Mouse (Mus musculus) MEL-GATA-1-ER (cell line): Measurements from ENCODE around the gene Zfp981.
"Not testable (repeated sequence)": the region's sequence is repeated elsewhere in the genome, so short reads cannot be mapped to it uniquely, and the experiment has no call there.

Source experiments
- DNase-seq: peaks from one replicate; pipeline ENCODE4 v3.0.0-alpha.2; 2012; ENCODE audit warnings: low read depth; ENCODE audit errors: extremely low read depth

Zfp981 gene

GRCm38 (mm10) chr4:146485183-146485939, 16.5 kb upstream of the Zfp981 start:
- DNase-seq = not testable (repeated sequence)

DNA sequence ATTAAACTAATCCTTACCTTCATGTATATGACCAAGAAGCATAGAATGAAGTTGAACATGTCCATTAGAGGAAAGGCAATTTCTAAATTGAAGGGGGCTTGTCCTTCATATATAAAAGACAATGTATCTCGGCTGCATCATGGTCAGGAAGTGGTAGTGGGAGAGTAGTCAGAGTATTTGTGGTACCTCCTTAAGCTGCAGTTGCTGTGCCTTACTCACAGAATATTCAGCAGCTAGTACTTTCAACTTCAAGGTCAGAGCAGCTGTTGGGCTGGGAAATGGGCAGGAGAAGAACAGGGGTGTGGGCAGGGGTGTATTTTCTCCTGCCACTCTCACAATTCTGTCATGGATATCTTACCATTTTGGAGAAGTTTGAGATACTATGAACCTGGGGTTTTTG, 15.1 kb upstream of the Zfp981 start:
- DNase-seq = not testable (repeated sequence)

- DNase-seq = not testable (repeated sequence)
Measured at GRCm38 (mm10) chr4:146489196-146489595, 12.6 kb upstream of the Zfp981 start.

DNA sequence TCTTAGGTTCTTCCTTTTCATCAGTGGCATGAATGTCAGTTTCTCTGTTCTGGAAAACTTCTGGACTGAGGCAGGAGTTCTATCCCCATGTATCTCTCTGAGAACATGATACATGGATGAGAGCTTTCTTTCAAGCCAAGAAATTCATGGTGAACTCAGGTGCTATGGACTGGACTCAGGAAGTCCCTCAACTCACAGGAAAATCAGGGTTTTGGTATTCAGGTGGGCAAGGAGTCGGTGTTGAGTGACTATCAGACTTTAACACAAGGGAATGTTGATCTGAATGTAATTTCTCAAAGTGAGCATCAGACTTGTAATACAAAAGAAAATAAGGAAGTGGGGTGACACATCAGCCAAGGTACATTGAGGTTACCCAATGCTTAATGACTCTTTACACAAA, 9.8 kb upstream of the Zfp981 start:
- not testable (repeated sequence) for DNase-seq

DNA sequence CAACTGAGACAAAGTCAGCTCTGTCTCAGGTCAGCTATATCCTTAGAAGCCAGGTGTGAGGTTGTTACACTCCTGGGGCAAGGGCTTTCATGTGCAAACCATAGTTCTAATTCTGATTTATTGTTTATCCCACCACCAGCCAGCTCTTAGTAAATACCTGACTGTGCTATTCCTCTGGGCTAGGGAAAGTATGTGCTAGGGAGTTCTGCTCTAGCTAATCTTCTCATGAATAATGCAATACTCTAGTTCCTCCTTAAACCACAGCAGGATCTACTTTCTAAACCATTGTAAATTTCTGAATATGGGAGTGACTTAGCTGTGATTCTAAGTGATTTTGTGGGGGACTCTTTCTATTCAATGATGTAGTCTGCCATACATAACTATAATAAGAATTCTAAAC, 9.4 kb upstream of the Zfp981 start:
- no peak for DNase-seq

GRCm38 (mm10) chr4:146492851-146493250, 9.0 kb upstream of the Zfp981 start:
- no peak for DNase-seq

DNA sequence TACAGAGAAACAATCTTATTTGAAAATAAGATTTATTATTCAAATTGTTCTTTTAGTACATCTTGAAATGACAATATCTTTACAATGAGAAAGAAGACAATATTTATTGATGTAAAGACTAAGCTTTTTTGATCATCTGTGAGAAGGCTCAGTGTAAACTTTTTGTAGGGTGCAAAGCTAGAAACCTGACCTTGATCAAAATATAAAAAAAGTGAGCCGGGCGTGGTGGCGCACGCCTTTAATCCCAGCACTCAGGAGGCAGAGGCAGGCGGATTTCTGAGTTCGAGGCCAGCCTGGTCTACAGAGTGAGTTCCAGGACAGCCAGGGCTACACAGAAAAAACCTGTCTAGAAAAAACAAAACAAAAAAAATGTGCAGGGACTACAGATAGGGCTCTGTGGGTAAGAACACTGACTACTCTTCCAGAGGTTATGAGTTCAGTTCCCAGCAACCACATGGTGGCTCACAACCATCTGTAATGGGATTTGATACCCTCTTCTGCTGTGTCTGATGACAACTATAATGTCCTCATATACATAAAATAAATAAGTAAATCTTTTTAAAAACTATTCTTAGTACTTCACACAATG, 8.4 kb upstream of the Zfp981 start:
- DNase-seq = not testable (repeated sequence)

DNA sequence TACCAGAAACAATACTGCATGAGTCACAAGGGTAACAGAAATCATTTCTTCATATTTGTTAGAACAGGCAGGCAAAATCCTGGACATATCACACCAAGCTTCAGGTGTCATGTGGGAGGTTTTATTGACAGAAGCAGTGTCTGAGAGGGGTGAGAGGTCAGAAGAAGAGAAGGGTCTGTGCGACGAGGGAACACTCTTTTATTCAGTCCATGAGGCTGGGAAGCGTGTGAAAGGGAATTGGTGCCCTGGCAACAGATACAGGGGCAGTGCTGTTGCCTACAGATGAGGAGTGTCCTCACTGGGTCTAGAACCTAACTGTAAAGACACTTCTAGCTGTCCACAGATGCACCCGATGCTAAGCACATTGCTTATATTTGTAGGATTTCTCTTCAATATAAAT, 6.8 kb upstream of the Zfp981 start:
- no peak for DNase-seq

- DNase-seq = not testable (repeated sequence)
Measured at GRCm38 (mm10) chr4:146497695-146498275, 4.0 kb upstream of the Zfp981 start.

GRCm38 (mm10) chr4:146509029-146509428, 7.2 kb downstream of the Zfp981 start:
- DNase-seq = not testable (repeated sequence)

GRCm38 (mm10) chr4:146511871-146512270, 10.0 kb downstream of the Zfp981 start:
- not testable (repeated sequence) for DNase-seq

DNA sequence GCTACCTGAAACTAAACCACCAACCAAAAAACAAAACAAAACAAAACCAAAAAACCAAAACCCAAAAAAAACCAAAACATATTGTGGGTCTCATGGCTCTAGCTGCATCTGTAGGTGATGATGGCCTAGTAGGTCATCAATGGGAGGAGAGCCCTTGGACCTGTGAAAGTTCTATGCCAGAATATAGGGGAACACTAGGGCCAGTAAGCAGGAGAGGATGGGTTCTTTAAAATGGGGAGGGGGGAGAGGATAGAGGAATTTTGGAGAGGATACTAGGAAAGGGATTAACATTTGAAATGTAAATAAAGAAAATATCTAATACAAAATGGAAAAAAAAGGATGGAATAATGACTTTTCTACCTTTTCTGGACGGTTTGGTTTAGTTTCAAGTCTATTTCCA, 14.6 kb downstream of the Zfp981 start:
- DNase-seq = no peak

- not testable (repeated sequence) for DNase-seq
Measured at GRCm38 (mm10) chr4:146517150-146517549, 15.3 kb downstream of the Zfp981 start.

GRCm38 (mm10) chr4:146520723-146521122, 18.9 kb downstream of the Zfp981 start:
- DNase-seq = no peak

- no peak for DNase-seq
Measured at GRCm38 (mm10) chr4:146534574-146534973, 32.7 kb downstream of the Zfp981 start.

- no peak for DNase-seq
Measured at GRCm38 (mm10) chr4:146535883-146536282, 34.1 kb downstream of the Zfp981 start.

DNA sequence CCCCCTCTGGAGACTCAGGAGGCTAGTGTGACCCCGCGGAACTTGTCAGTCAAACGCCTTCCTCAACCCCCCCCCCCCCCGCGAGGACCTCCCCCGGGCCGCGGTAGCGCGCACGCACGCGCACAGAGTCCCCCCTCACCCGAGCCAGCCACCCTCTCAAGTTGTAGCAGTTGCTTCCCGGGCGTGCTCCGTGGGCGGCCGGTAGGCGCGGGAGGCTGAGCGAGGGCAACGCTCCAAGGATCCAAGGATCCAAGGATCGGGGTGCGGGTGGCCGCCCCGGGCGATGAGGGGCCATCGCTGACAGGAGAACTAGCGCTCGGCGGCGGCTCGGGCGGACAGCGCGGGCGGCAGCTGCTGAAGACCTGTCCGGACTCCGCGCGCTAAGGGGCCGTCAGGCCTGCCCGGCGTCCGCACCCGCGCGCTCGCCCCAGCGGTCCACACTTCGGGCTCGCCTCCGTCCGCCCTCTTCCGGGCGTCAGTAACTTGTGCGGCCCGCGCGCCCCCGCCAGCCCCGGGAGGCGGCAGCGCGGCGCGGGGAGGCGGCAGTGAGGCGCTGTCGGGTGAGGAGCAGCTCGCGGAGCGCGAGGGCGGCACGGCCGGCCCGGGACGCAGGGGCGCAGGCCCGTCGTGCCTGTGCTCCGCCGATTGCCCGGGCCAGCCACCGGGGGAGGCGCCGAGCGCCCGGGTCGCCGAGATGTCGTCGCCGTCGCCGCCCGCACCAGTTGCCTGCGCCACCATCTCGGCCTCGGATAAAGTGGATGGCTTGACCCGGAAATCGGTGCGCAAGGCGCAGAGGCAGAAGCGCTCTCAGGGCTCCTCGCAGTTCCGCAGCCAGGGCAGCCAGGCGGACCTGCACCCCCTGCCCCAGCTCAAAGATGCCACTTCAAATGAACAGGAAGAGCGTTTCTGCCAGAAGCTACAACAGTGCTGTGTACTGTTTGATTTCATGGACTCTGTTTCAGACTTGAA, 78.4 kb downstream of the Zfp981 start:
- not testable (repeated sequence) for DNase-seq
